Mouse (Mus musculus) spleen, postnatal 10 days (tissue): Measurements from ENCODE around the gene Cdh24.
"Not testable (repeated sequence)": the region's sequence is repeated elsewhere in the genome, so short reads cannot be mapped to it uniquely, and the experiment has no call there.

Experiments
- DNase-seq, 2 experiments: peaks; one replicate each; pipeline ENCODE4 v3.0.0; 2021 to 2022; ENCODE audit warnings: low spot score in 2 of 2

The Cdh24 gene

GRCm38 (mm10) chr14:54642224-54642944 lies 1.2 kb upstream of the Cdh24 start:
- no peak for DNase-seq

- DNase-seq = no peak
Measured at GRCm38 (mm10) chr14:54640946-54641304, 239 bp downstream of the Cdh24 start, which contains the start of gene Gm17606. Gene Gm17606 (plus strand): TSS chr14:54640952.

GRCm38 (mm10) chr14:54640121-54640520 lies 1.0 kb downstream of the Cdh24 start:
- no peak for DNase-seq

GRCm38 (mm10) chr14:54638210-54638609 lies 3.0 kb downstream of the Cdh24 start:
- DNase-seq = no peak

- peak; percentile 63 to 78 for DNase-seq
Measured at GRCm38 (mm10) chr14:54636954-54637353, 4.2 kb downstream of the Cdh24 start.

GRCm38 (mm10) chr14:54634182-54634581 lies 7.0 kb downstream of the Cdh24 start:
- no peak for DNase-seq

GRCm38 (mm10) chr14:54632252-54632651 lies 8.9 kb downstream of the Cdh24 start:
- no peak for DNase-seq

- no peak for DNase-seq
Measured at GRCm38 (mm10) chr14:54631240-54631599, 9.9 kb downstream of the Cdh24 start.

- no peak for DNase-seq
Measured at GRCm38 (mm10) chr14:54630583-54631239, 10.5 kb downstream of the Cdh24 start.

GRCm38 (mm10) chr14:54629797-54630196 lies 11.4 kb downstream of the Cdh24 start:
- no peak for DNase-seq

GRCm38 (mm10) chr14:54628103-54628502 lies 13.1 kb downstream of the Cdh24 start:
- no peak for DNase-seq

- DNase-seq = no peak
Measured at GRCm38 (mm10) chr14:54624976-54625375, 16.2 kb downstream of the Cdh24 start.

GRCm38 (mm10) chr14:54623334-54623733 lies 17.8 kb downstream of the Cdh24 start:
- DNase-seq = no peak

- DNase-seq = no peak
Measured at GRCm38 (mm10) chr14:54621133-54621532, 20.0 kb downstream of the Cdh24 start, which contains the start of gene Psmb11. Gene Psmb11 (plus strand): TSS chr14:54621433.

- DNase-seq = peak; percentile 88 to 92
Measured at GRCm38 (mm10) chr14:54617897-54618365, 23.2 kb downstream of the Cdh24 start, which contains the start of gene Psmb5. Gene Psmb5 (minus strand): TSS chr14:54618022.

- DNase-seq = peak in 1 of 2 experiments; percentile 60
Measured at GRCm38 (mm10) chr14:54617152-54617896, 23.8 kb downstream of the Cdh24 start.

GRCm38 (mm10) chr14:54616226-54616825 lies 24.8 kb downstream of the Cdh24 start:
- DNase-seq = no peak

GRCm38 (mm10) chr14:54614130-54614529 lies 27.0 kb downstream of the Cdh24 start:
- DNase-seq = not testable (repeated sequence)

- DNase-seq = no peak
Measured at GRCm38 (mm10) chr14:54610648-54611047, 30.5 kb downstream of the Cdh24 start.

GRCm38 (mm10) chr14:54609962-54610361 lies 31.2 kb downstream of the Cdh24 start:
- peak in 1 of 2 experiments; percentile 63 for DNase-seq

- DNase-seq = no peak
Measured at GRCm38 (mm10) chr14:54609245-54609644, 31.9 kb downstream of the Cdh24 start.

GRCm38 (mm10) chr14:54607226-54607625 lies 33.9 kb downstream of the Cdh24 start:
- no peak for DNase-seq
